Mouse (Mus musculus): ENCODE results near the gene Yipf2. TPM values are rescaled to one million over a fixed set of nuclear protein-coding genes. Genes with fewer than 3 reads are reported as not detected.

Gene Yipf2
- polyA plus RNA-seq, 1 experiment from 2014 or later: 34.0 TPM

DNA sequence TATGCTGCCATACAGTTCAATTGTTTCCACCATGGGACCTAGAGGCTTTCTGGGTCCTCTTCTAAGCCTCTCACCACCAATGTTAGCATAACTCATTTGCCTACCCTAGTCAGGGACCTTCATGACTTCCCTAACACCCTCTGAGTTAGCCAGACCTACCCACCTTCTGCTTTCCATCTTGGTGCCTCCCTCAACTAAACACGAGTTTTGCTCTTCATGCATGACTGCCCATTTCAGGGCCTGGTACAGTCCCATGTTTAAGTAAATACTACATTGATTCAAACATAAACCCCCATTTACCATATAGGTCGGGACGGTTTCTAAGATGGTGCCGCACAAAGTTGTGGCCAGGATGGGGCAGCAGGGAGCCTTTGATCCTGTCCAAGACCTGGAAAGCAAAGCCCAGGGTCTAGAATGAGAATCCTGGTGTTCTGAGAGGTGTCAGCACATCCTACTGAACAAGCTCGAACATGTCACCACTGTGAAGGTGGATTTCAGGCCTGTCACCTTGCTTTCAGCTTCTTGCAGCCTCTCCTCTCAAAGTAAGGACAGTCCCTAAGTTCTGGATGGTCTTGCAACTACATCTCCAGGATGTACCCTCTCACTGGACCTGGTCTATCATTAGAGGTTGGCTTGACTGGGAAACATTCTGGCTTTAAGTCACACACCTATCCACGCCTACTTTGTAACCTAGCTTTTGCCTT, 1.3 kb downstream of the Yipf2 start:
- peaks cover 14% of the 10 kb centered on the region for H3K4me1 ChIP-seq (ENCODE audit: control insufficient read depth, insufficient read depth, low read length)
- H3K27ac ChIP-seq (ENCODE audit: low read length): no peak overlapping the region
- H3K36me3 ChIP-seq (ENCODE audit: control insufficient read depth, insufficient read depth, low read length): peaks cover 15% of the 10 kb centered on the region; the same call in 1 of the 2 replicates
- ATAC-seq (ENCODE audit: insufficient read depth, low FRiP score): no peak
- no peaks in the 10 kb centered on the region for H3K27me3 ChIP-seq (ENCODE audit: control insufficient read depth, insufficient read depth, low read length)
- WGBS: 80% methylated on average over 6 of the region's 6 CpGs
- peak overlapping the region; percentile 81; the same call in 1 of the 2 replicates for H3K4me2 ChIP-seq (ENCODE audit: low read depth, low read length)
- H3K9ac ChIP-seq (ENCODE audit: low read length): no peak overlapping the region
- H3K4me3 ChIP-seq (replicated peaks; ENCODE audit: low read length): no peak overlapping the region; the same call in 1 of the 2 replicates
- H3K9me3 ChIP-seq (replicated peaks; ENCODE audit: control insufficient read depth, low read length): no peaks in the 10 kb centered on the region

DNA sequence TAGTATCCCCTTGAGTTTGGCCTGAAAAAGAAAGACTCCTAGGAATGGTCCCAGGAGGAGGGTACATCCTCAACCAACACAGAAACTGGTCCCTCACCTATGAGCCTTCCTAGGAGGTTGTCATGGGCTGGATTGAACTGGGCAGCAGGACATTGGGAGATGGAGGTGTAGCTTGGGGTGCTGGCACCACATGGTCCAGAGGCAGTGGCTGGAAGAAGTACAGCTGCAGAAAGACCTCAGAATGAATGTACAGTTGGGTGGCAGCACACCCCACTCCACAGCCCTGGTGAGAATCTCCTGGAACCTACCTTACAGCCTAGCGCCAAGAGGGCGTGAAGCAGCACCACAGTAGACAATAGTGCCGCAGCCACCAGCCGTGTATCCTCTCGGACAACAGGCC, 3.1 kb downstream of the Yipf2 start:
- H3K4me3 ChIP-seq (replicated peaks; ENCODE audit: low read length): no peak overlapping the region
- no peak for ATAC-seq (ENCODE audit: insufficient read depth, low FRiP score)
- H3K9me3 ChIP-seq (replicated peaks; ENCODE audit: control insufficient read depth, low read length): no peaks in the 10 kb centered on the region
- peaks cover 15% of the 10 kb centered on the region for H3K36me3 ChIP-seq (ENCODE audit: control insufficient read depth, insufficient read depth, low read length)
- H3K27me3 ChIP-seq (ENCODE audit: control insufficient read depth, insufficient read depth, low read length): no peaks in the 10 kb centered on the region
- H3K4me2 ChIP-seq (ENCODE audit: low read depth, low read length): no peak overlapping the region
- no peak overlapping the region for H3K9ac ChIP-seq (ENCODE audit: low read length)
- H3K27ac ChIP-seq (ENCODE audit: low read length): no peak overlapping the region
- 89% methylated on average over 5 of the region's 5 CpGs for WGBS
- H3K4me1 ChIP-seq (ENCODE audit: control insufficient read depth, insufficient read depth, low read length): peaks cover 14% of the 10 kb centered on the region

DNA sequence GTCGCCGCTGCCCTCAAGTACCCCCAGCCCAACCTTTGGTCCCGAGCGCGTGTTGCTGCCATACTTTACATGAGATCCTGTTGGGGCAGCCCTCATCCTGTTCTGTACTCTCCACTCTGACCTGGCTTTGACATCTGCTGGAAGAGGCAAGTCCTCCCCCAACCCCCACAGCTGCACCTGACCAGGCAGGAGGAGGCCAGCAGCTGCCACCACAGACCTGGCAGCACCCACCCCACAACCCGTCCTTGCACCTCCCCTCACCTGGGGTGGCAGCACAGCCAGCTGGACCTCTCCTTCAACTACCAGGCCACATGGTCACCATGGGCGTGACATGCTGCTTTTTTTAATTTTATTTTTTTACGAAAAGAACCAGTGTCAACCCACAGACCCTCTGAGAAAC, 4.3 kb downstream of the Yipf2 start:
- Histone ChIP-seq H3K27ac (ENCODE audit: low read length) (no peak overlapping the region), H3K9me3 (replicated peaks; ENCODE audit: control insufficient read depth, low read length) (no peaks in the 10 kb centered on the region), H3K9ac (ENCODE audit: low read length) (no peak overlapping the region), H3K27me3 (ENCODE audit: control insufficient read depth, insufficient read depth, low read length) (no peaks in the 10 kb centered on the region), H3K4me3 (replicated peaks; ENCODE audit: low read length) (no peak overlapping the region), H3K4me2 (ENCODE audit: low read depth, low read length) (no peak overlapping the region), H3K36me3 (ENCODE audit: control insufficient read depth, insufficient read depth, low read length) (peaks cover 15% of the 10 kb centered on the region), H3K4me1 (ENCODE audit: control insufficient read depth, insufficient read depth, low read length) (peaks cover 5% of the 10 kb centered on the region; the same call in 1 of the 2 replicates)
- no peak for ATAC-seq (ENCODE audit: insufficient read depth, low FRiP score)
- 88% methylated on average over 8 of the region's 8 CpGs for WGBS

DNA sequence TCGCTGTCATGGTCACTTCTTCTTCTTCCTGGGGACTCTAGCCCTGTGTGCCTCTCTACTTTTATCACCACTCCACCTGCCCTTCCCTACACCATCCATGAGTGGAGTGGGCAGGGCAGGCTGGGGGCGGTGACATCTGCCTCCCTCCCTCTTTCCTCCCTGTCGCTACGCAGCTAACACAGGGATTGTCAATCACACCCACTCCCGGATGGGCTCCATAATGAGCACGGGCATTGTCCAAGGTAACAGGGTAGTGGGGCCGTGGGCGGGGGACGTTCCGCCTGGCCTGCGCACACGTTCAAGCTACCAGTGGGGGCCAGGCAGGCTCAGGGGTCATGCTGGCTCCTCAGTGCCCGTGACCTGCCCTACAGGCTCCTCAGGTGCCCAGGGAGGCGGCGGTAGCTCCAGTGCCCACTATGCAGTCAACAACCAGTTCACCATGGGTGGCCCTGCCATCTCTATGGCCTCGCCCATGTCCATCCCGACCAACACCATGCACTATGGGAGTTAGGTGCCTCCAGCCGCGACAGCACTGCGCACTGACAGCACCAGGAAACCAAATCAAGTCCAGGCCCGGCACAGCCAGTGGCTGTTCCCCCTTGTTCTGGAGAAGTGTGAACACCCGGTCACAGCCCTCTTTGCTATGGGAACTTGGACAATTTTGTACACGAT, 4.8 kb downstream of the Yipf2 start:
- no peak overlapping the region for H3K4me2 ChIP-seq (ENCODE audit: low read depth, low read length)
- H3K9me3 ChIP-seq (replicated peaks; ENCODE audit: control insufficient read depth, low read length): no peaks in the 10 kb centered on the region
- no peaks in the 10 kb centered on the region for H3K27me3 ChIP-seq (ENCODE audit: control insufficient read depth, insufficient read depth, low read length)
- 85% methylated on average over 23 of the region's 23 CpGs for WGBS
- H3K36me3 ChIP-seq (ENCODE audit: control insufficient read depth, insufficient read depth, low read length): peaks cover 18% of the 10 kb centered on the region
- peaks cover 4% of the 10 kb centered on the region; the same call in 1 of the 2 replicates for H3K4me1 ChIP-seq (ENCODE audit: control insufficient read depth, insufficient read depth, low read length)
- H3K9ac ChIP-seq (ENCODE audit: low read length): no peak overlapping the region
- H3K4me3 ChIP-seq (replicated peaks; ENCODE audit: low read length): no peak overlapping the region
- H3K27ac ChIP-seq (ENCODE audit: low read length): no peak overlapping the region
- no peak for ATAC-seq (ENCODE audit: insufficient read depth, low FRiP score)

DNA sequence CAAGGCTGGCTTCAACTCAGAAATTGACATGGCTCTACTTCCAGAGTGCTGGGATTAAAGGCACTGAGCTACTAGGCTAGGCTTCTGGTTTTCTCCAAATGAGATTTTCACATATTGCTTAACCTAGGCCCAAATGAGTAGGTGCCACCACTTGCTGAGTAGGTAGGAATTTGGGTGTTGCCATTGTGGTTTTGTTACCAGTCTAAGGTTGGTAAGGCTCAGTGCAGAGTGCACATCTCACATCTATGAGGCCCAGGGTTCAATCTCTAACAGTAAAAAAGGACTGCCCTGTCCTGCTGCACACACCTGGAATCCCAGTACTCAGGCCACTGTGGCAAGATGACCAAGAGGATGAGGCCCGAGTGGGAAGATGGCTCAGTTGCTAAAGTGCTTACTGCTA, 7.2 kb downstream of the Yipf2 start:
- Histone ChIP-seq H3K27me3 (ENCODE audit: control insufficient read depth, insufficient read depth, low read length) (no peaks in the 10 kb centered on the region), H3K9ac (ENCODE audit: low read length) (no peak overlapping the region), H3K4me1 (ENCODE audit: control insufficient read depth, insufficient read depth, low read length) (no peaks in the 10 kb centered on the region), H3K27ac (ENCODE audit: low read length) (no peak overlapping the region), H3K36me3 (ENCODE audit: control insufficient read depth, insufficient read depth, low read length) (peaks cover 21% of the 10 kb centered on the region), H3K4me3 (replicated peaks; ENCODE audit: low read length) (no peak overlapping the region), H3K9me3 (replicated peaks; ENCODE audit: control insufficient read depth, low read length) (no peaks in the 10 kb centered on the region), H3K4me2 (ENCODE audit: low read depth, low read length) (no peak overlapping the region)
- no peak for ATAC-seq (ENCODE audit: insufficient read depth, low FRiP score)
- 88% methylated on average over 1 of the region's 1 CpGs for WGBS

- no peak for ATAC-seq (ENCODE audit: insufficient read depth, low FRiP score)
- Histone ChIP-seq H3K4me3 (replicated peaks; ENCODE audit: low read length) (no peak overlapping the region), H3K27ac (ENCODE audit: low read length) (no peak overlapping the region), H3K27me3 (ENCODE audit: control insufficient read depth, insufficient read depth, low read length) (no peaks in the 10 kb centered on the region), H3K9me3 (replicated peaks; ENCODE audit: control insufficient read depth, low read length) (no peaks in the 10 kb centered on the region), H3K36me3 (ENCODE audit: control insufficient read depth, insufficient read depth, low read length) (peaks cover 29% of the 10 kb centered on the region; the same call in 1 of the 2 replicates), H3K9ac (ENCODE audit: low read length) (no peak overlapping the region), H3K4me1 (ENCODE audit: control insufficient read depth, insufficient read depth, low read length) (no peaks in the 10 kb centered on the region), H3K4me2 (ENCODE audit: low read depth, low read length) (no peak overlapping the region)
- WGBS: 76% methylated on average over 3 of the region's 3 CpGs
Measured at GRCm38 (mm10) chr9:21578226-21578625, 14.4 kb downstream of the Yipf2 start.

DNA sequence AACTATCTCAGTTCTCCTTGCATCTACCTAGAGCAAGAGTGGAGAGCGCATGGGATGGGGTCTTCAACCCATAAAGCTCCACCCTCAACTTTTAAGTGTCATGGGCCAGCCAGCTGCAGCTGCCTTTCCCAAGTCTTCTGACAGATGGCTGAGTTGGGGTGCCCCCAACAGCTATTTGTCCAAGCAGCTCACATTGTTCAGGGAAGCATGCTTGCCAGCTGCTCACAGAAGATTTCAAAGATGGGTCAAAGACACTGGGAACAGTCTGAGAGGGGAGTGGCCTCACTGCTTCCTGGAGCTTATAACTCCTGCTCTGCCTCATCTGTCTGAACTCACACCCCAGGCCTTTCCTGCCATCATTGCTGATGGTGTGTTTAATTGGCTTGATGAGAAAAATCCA, 16.3 kb downstream of the Yipf2 start:
- WGBS: 91% methylated on average over 1 of the region's 1 CpGs

DNA sequence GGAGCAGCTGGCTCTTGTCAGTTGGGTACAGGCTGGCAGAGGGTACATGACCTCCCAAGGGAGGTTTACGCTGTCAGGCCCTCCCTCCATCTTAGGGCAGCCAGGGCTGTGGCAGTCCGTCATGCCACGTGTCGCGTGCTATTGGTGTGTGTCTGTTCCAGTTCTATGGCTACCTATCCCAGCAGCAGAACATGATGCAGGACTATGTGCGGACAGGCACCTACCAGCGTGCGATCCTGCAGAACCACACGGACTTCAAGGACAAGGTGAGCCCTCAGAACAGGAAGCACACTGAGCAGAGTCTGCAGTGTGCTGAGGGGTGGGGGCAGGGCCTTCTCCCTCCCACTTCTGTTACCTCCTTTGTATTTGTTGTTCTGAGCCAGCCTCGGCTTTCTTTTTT, 17.4 kb downstream of the Yipf2 start:
- no peak overlapping the region for H3K4me3 ChIP-seq (replicated peaks; ENCODE audit: low read length)
- peaks cover 22% of the 10 kb centered on the region; the same call in 1 of the 2 replicates for H3K36me3 ChIP-seq (ENCODE audit: control insufficient read depth, insufficient read depth, low read length)
- no peaks in the 10 kb centered on the region for H3K4me1 ChIP-seq (ENCODE audit: control insufficient read depth, insufficient read depth, low read length)
- no peak overlapping the region for H3K4me2 ChIP-seq (ENCODE audit: low read depth, low read length)
- ATAC-seq (ENCODE audit: insufficient read depth, low FRiP score): no peak
- H3K9ac ChIP-seq (ENCODE audit: low read length): no peak overlapping the region
- no peaks in the 10 kb centered on the region for H3K27me3 ChIP-seq (ENCODE audit: control insufficient read depth, insufficient read depth, low read length)
- H3K9me3 ChIP-seq (replicated peaks; ENCODE audit: control insufficient read depth, low read length): no peaks in the 10 kb centered on the region
- WGBS: 89% methylated on average over 10 of the region's 10 CpGs
- H3K27ac ChIP-seq (ENCODE audit: low read length): no peak overlapping the region

More for the DNA sequence above, 16.3 kb downstream of the Yipf2 start:
- H3K27me3 ChIP-seq (ENCODE audit: control insufficient read depth, insufficient read depth, low read length): no peaks in the 10 kb centered on the region
- H3K4me3 ChIP-seq (replicated peaks; ENCODE audit: low read length): no peak overlapping the region
- no peak overlapping the region for H3K4me2 ChIP-seq (ENCODE audit: low read depth, low read length)
- no peak for ATAC-seq (ENCODE audit: insufficient read depth, low FRiP score)
- no peak overlapping the region for H3K9ac ChIP-seq (ENCODE audit: low read length)
- H3K36me3 ChIP-seq (ENCODE audit: control insufficient read depth, insufficient read depth, low read length): peaks cover 26% of the 10 kb centered on the region; the same call in 1 of the 2 replicates
- H3K4me1 ChIP-seq (ENCODE audit: control insufficient read depth, insufficient read depth, low read length): no peaks in the 10 kb centered on the region
- H3K27ac ChIP-seq (ENCODE audit: low read length): no peak overlapping the region
- no peaks in the 10 kb centered on the region for H3K9me3 ChIP-seq (replicated peaks; ENCODE audit: control insufficient read depth, low read length)

DNA sequence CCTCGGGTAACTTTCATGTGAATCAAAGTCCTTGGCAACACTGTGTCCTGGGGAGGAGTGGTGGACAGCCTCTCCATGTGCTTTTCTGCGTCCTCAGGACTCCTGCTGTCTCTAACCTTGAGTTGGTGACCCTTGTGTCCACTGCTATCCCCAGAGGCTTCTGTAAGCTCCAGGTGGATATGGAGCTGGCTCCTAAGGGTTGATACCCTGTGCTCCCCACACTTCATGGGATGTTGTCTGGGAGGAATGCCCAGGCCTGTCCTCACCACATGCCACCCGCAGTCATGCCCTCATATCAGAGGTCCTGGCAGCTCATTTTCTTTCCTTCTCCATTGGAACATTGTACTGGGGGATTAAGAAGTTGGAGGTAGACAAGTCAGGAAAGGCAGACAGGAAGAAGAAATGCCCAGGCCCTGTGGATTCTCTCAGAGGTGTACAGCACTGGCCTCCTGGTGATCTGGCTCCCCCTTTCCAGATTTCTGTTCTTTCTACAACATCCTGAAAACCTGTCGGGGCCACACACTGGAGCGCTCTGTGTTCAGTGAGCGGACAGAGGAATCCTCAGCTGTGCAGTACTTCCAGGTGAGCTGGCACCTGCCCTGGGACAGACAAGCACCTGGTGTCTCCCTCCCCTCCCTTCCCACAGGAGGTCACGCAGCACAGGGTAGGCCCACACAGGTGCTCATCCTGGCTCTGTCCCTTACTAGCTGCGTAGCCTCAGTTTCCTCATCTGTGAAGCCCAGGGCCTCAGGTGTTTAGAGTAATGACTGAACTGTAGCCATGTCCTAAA, 18.4 kb downstream of the Yipf2 start:
- Histone ChIP-seq H3K27me3 (ENCODE audit: control insufficient read depth, insufficient read depth, low read length) (no peaks in the 10 kb centered on the region), H3K9me3 (replicated peaks; ENCODE audit: control insufficient read depth, low read length) (no peaks in the 10 kb centered on the region), H3K9ac (ENCODE audit: low read length) (no peak overlapping the region), H3K27ac (ENCODE audit: low read length) (no peak overlapping the region), H3K4me1 (ENCODE audit: control insufficient read depth, insufficient read depth, low read length) (no peaks in the 10 kb centered on the region), H3K4me2 (ENCODE audit: low read depth, low read length) (no peak overlapping the region), H3K36me3 (ENCODE audit: control insufficient read depth, insufficient read depth, low read length) (0 out of 2 replicates have a peak, but pooled peaks cover 16% of the 10 kb centered on the region), H3K4me3 (replicated peaks; ENCODE audit: low read length) (no peak overlapping the region)
- WGBS: 96% methylated on average over 8 of the region's 8 CpGs
- ATAC-seq (ENCODE audit: insufficient read depth, low FRiP score): no peak
